Mouse (Mus musculus): ENCODE results near the gene Lpo. TPM values are rescaled to one million over a fixed set of nuclear protein-coding genes. Genes with fewer than 3 reads are reported as not detected.

The Lpo gene
- polyA plus RNA-seq, 1 experiment from 2014 or later: 0.42 TPM

DNA sequence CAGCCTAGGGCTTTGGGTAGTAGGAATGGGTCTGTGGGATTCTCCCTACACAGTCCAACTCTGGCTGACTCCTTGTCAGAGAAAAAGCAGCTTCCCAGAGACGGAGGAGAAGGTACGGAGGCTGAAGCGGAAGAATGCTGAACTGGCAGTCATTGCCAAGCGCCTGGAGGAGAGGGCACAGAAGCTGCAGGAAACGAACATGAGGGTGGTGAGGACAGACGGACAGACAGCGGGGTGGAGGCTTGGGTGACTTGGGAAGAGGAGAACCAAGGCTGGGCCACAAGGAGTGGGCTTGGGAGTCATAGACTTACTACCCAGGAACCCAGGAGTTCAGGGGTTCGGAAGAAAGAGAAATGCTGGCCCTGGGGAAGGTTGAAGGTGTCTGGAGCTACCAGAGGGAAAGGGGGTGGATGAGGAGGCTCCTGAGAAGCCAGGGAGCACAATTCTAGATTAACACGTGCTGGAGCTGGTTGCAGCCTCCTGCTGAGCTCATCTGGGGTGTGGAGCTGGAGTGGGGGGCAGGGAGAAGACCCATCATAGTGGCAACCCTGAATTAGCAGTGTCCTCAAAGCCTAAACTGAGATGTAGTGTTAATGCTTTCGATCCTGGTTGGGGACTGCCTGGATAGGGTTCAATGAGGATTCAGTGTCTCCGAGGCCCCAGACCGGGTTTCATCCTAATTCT lies 65.2 kb downstream of the Lpo start:
- Histone ChIP-seq H3K27me3 (replicated peaks) (peaks cover 70% of the 10 kb centered on the region), H3K4me3 (peak overlapping the region; percentile 64), H3K9ac (peak overlapping the region; percentile 70), H3K4me1 (peaks cover 42% of the 10 kb centered on the region), H3K27ac (no peak overlapping the region), H3K9me3 (no peaks in the 10 kb centered on the region), H3K4me2 (replicated peaks) (peak overlapping the region; percentile 96), H3K36me3 (no peaks in the 10 kb centered on the region)
- WGBS: 45% methylated on average over 12 of the region's 12 CpGs
- ATAC-seq (ENCODE audit: low FRiP score, low read depth): no peak

DNA sequence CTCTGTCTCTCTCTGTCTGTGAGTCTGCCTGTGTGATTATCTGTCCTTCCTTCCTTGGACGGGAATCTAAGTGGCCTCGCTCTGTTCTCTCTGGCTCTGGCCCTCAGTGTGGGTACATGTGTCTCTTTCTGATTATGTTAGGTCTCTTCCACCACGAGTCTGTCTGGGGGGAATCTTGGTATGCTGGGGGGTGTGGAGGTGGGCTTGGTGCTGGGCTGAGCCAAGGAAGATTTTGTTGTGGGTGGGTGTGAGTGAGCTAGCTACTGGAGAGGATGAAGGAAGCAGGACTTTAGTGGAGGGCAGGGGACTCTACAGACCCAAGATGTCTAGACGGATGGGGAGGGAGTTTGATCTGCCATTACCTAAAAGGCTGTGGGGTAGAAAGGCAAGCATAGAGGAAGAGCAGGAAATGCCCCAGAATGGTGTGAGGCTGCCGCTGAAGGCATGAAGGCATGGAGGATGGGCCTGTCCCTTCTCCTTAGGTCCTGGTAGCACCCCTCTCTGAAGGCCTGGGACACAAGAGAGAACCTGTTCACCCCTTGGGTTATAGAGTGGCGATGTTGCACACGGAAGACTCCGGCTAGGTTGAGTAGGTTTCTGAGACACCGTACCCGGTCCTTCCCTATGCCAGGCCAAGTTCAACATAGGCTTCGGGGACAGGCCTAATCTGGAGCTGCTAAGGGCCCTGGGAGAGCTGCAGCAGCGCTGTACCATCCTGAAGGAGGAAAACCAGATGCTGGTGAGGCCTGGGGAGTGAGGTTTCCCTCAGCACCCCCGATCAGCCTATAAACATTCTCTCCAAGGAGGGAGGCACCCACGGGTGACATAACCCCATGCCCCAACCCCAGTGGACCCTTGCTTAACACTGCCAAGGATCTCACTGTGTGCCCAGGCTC lies 66.0 kb downstream of the Lpo start:
- Histone ChIP-seq H3K36me3 (no peaks in the 10 kb centered on the region), H3K4me2 (replicated peaks) (peak overlapping the region; percentile 96), H3K4me1 (peaks cover 42% of the 10 kb centered on the region), H3K9me3 (no peaks in the 10 kb centered on the region), H3K27ac (no peak overlapping the region), H3K27me3 (replicated peaks) (peaks cover 69% of the 10 kb centered on the region), H3K4me3 (peak overlapping the region; percentile 64), H3K9ac (peak overlapping the region; percentile 44)
- WGBS: 77% methylated on average over 14 of the region's 14 CpGs
- ATAC-seq (ENCODE audit: low FRiP score, low read depth): no peak

- Histone ChIP-seq H3K4me1 (peaks cover 42% of the 10 kb centered on the region), H3K9ac (peak overlapping the region; percentile 67), H3K4me3 (peak overlapping the region; percentile 40), H3K9me3 (no peaks in the 10 kb centered on the region), H3K36me3 (no peaks in the 10 kb centered on the region), H3K27me3 (replicated peaks) (peaks cover 61% of the 10 kb centered on the region), H3K27ac (no peak overlapping the region), H3K4me2 (replicated peaks) (peak overlapping the region; percentile 96)
- 62% methylated on average over 11 of the region's 11 CpGs for WGBS
- no peak for ATAC-seq (ENCODE audit: low FRiP score, low read depth)
These were observed 66.8 kb downstream of the Lpo start for GRCm38 (mm10) chr11:87761181-87761721.

- H3K36me3 ChIP-seq: no peaks in the 10 kb centered on the region
- ATAC-seq (ENCODE audit: low FRiP score, low read depth): peak; percentile 73; the same call in 1 of the 2 replicates
- peaks cover 42% of the 10 kb centered on the region for H3K4me1 ChIP-seq
- H3K9me3 ChIP-seq: no peaks in the 10 kb centered on the region
- H3K27ac ChIP-seq: no peak within 1 kb of the TSS; the same call in 1 of the 2 replicates
- peaks cover 53% of the 10 kb centered on the region for H3K27me3 ChIP-seq (replicated peaks)
- H3K9ac ChIP-seq: peak within 1 kb of the TSS; percentile 67
- peak within 1 kb of the TSS; percentile 96 for H3K4me2 ChIP-seq (replicated peaks)
- H3K4me3 ChIP-seq: peak within 1 kb of the TSS; percentile 40
- WGBS: 5% methylated on average over 23 of the region's 23 CpGs
These were observed 67.6 kb downstream of the Lpo start, which contains the start of gene Tspoap1 for GRCm38 (mm10) chr11:87760301-87761081. TSS of gene Tspoap1 (plus strand) at chr11:87760541.

DNA sequence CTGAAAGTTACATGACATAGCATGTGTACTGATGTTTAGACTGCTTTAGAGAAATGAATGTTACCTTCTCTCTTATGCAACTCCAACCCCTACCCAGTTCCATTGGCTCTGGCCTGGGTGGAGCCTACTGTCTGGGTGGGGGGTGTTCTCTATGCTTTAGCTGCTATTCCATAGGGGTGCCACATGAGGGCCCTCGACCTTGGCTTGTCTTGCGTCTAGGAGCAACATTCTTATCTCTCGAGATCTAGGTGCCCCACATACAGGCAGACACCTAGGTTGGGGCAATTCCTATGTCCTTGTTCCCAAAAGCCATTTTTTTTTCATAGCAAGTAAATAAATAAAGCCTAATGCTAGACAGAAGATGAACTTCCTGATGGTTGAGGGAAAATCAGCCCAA lies 68.5 kb downstream of the Lpo start:
- WGBS: 8% methylated on average over 3 of the region's 3 CpGs
- H3K36me3 ChIP-seq: no peaks in the 10 kb centered on the region
- H3K4me1 ChIP-seq: peaks cover 36% of the 10 kb centered on the region
- no peak overlapping the region for H3K4me3 ChIP-seq
- H3K27ac ChIP-seq: no peak overlapping the region
- H3K9me3 ChIP-seq: no peaks in the 10 kb centered on the region
- H3K4me2 ChIP-seq (replicated peaks): peak overlapping the region; percentile 96
- peaks cover 44% of the 10 kb centered on the region for H3K27me3 ChIP-seq (replicated peaks)
- H3K9ac ChIP-seq: peak overlapping the region; percentile 67; the same call in 1 of the 2 replicates
- no peak for ATAC-seq (ENCODE audit: low FRiP score, low read depth)

DNA sequence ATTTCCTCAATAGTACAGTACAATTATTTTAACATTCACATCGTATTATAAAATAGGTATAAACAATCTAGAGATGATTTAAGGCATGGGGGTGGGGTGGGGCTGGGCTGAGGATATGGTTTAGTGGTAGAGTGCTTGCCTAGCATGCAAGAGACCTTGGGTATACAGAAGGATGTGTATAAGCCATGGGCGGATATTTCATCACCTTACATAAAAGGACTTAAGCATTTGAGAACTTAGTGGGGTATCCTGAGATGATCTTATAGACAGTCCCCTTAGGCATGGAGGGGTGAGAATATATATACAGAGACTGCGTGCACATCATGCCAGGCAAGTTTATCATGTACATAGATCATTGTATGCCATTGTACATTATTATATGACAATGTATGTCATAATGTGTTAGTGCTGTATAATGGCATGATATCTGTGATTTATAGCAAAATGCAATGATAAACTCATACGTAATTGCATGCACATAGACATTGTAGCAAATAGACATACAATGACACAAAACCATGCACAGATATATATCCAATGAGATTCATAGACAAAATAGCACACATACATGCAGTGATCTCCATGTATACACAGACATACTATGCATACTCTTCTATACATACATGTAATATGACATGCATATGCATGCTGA lies 69.0 kb downstream of the Lpo start:
- peaks cover 32% of the 10 kb centered on the region for H3K4me1 ChIP-seq
- H3K36me3 ChIP-seq: no peaks in the 10 kb centered on the region
- H3K9me3 ChIP-seq: no peaks in the 10 kb centered on the region
- H3K4me2 ChIP-seq (replicated peaks): no peak overlapping the region
- H3K9ac ChIP-seq: no peak overlapping the region
- ATAC-seq (ENCODE audit: low FRiP score, low read depth): no peak
- peaks cover 39% of the 10 kb centered on the region for H3K27me3 ChIP-seq (replicated peaks)
- WGBS: 76% methylated on average over 4 of the region's 4 CpGs
- H3K4me3 ChIP-seq: no peak overlapping the region
- no peak overlapping the region for H3K27ac ChIP-seq

DNA sequence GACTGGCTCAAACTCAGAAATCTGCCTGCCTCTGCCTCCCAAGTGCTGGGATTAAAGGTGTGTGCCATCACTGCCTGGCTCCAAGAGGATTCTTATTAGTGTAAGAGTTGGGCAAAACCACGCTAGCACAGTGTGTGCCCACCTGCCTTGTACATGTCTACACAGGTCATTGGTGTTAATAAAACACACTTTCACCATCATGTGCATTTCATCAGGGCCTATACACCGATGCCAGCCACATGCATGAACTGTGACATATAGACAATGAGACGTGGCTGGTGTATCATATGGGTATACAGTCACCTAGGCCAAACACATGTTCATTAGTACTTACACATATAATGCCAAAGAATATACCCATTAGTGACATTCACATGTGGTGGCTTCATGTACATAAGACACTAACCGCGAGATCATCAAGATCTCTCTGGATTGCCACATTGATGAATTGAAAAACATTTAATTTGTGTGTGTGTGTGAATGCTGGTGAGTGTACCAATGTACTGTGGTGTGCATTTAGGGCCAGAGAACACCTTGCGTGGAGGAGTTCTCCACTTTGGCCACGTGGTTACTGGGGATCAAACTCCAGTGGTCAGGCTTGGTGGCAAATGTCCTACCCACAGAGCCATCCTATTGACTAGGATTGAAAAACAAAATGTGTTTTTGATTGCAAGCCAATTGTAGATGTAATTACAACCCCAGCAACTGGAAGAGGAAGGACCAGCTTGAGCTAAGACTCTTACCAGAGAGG lies 69.8 kb downstream of the Lpo start:
- 84% methylated on average over 7 of the region's 7 CpGs for WGBS
- no peak overlapping the region for H3K9ac ChIP-seq
- no peaks in the 10 kb centered on the region for H3K9me3 ChIP-seq

DNA sequence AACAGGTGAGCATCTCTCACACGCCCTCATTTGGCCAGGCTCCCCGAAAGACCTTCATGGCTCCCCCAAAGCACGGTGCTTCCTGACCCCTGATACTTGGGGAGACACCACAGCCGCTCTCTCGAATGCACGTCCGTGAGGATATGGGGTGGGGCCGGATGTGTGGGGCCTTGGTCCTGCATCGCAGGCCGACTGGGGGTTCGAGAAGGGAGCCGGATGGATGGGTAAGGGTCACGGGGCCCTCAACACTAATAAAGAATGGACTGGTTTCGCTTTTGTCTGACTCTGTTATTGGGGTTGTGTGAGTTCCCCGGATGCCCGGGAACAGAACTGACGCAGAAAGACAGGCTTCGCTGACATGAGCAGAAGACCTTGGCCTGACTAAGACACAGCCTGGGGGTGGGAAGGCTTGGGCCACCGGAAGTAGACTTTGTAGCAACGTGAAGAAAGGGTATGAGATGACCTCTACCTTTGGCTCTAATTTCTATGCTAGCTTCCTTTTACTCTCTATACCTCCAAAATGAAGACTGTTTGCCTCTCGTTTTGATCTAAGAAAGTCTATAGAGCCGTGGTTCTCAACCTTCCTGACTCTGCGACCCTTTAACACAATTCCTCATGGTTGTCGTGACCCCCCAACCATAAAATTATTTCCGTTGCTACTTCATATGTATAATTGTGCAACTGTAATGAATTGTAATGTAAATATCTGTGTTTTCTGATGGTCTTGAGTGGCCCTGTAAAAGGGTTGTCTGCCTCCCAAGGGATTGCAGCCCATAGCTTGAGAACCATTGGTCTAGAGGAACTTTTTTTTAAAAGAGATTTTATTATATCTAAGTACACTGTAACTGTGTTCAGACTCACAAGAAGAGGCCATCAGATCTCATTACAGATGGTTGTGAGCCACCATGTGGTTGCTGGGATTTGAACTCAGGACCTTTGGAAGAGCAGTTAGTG lies 70.8 kb downstream of the Lpo start:
- ATAC-seq (ENCODE audit: low FRiP score, low read depth): no peak
- no peak overlapping the region for H3K4me2 ChIP-seq (replicated peaks)
- WGBS: 90% methylated on average over 25 of the region's 25 CpGs
- no peak overlapping the region for H3K4me3 ChIP-seq
- no peaks in the 10 kb centered on the region for H3K9me3 ChIP-seq
- peaks cover 15% of the 10 kb centered on the region for H3K4me1 ChIP-seq
- H3K9ac ChIP-seq: no peak overlapping the region
- peaks cover 21% of the 10 kb centered on the region for H3K27me3 ChIP-seq (replicated peaks)
- H3K27ac ChIP-seq: no peak overlapping the region
- no peaks in the 10 kb centered on the region for H3K36me3 ChIP-seq

More for the DNA sequence above, 69.8 kb downstream of the Lpo start:
- ATAC-seq (ENCODE audit: low FRiP score, low read depth): no peak
- Histone ChIP-seq H3K4me2 (replicated peaks) (no peak overlapping the region), H3K27ac (no peak overlapping the region), H3K4me3 (no peak overlapping the region), H3K4me1 (peaks cover 24% of the 10 kb centered on the region), H3K36me3 (no peaks in the 10 kb centered on the region), H3K27me3 (replicated peaks) (peaks cover 32% of the 10 kb centered on the region)

Measured in neural tube, embryonic 12.5 days (tissue).